Mouse (Mus musculus) megakaryocyte, adult 5-6 weeks (primary cell): ENCODE results near the gene Actb. TPM values are rescaled to one million over a fixed set of nuclear protein-coding genes. Genes with fewer than 3 reads are reported as not detected.
"Not testable (repeated sequence)": the region's sequence is repeated elsewhere in the genome, so short reads cannot be mapped to it uniquely, and the experiment has no call there.

Experiments
- ATAC-seq: 2 replicates; pipeline ENCODE4 v1.8.0; 2016; ENCODE audit warnings: mild to moderate bottlenecking, inconsistent platforms; ENCODE audit not compliant: poor library complexity, severe bottlenecking
- total RNA-seq, 2 experiments: library from RNA; stranded (forward) in 1 of 2; stranded (reverse) in 1 of 2; fragments of 153-499, 151-499 nt in 1 of 2; fragments of 221-1000, 200-1000 nt in 1 of 2; gene quantifications; 2 replicates each; pipeline versions ENCODE4 v1.2.3 to v1.2.4; 2015 to 2017

Actb gene
- total RNA-seq, 2 experiments from 2014 or later: 7,091 to 15,428 TPM

- ATAC-seq: no peak
Measured at GRCm38 (mm10) chr5:142903470-142904207, 2.9 kb downstream of the Actb start.

GRCm38 (mm10) chr5:142902506-142903314, 3.8 kb downstream of the Actb start:
- no peak for ATAC-seq

GRCm38 (mm10) chr5:142901846-142902505, 4.6 kb downstream of the Actb start:
- ATAC-seq: no peak

GRCm38 (mm10) chr5:142901355-142901802, 5.2 kb downstream of the Actb start:
- ATAC-seq: 0 out of 2 replicates have a peak, but pooled peaks have one; percentile 4

- ATAC-seq: no peak
Measured at GRCm38 (mm10) chr5:142900651-142901050, 5.9 kb downstream of the Actb start.

GRCm38 (mm10) chr5:142899932-142900533, 6.5 kb downstream of the Actb start:
- no peak for ATAC-seq

- peak; percentile 4; the same call in 1 of the 2 replicates for ATAC-seq
Measured at GRCm38 (mm10) chr5:142899057-142899601, 7.4 kb downstream of the Actb start.

GRCm38 (mm10) chr5:142898316-142898715, 8.2 kb downstream of the Actb start:
- ATAC-seq: no peak

GRCm38 (mm10) chr5:142897568-142898248, 8.8 kb downstream of the Actb start:
- no peak for ATAC-seq

- ATAC-seq: no peak
Measured at GRCm38 (mm10) chr5:142896713-142897112, 9.8 kb downstream of the Actb start.

- no peak for ATAC-seq
Measured at GRCm38 (mm10) chr5:142896192-142896591, 10.4 kb downstream of the Actb start.

- ATAC-seq: peak; percentile 78
Measured at GRCm38 (mm10) chr5:142894918-142895613, 11.5 kb downstream of the Actb start, which contains the start of gene Fbxl18. TSS of gene Fbxl18 (minus strand) at chr5:142895421.

- ATAC-seq: no peak
Measured at GRCm38 (mm10) chr5:142891396-142891795, 15.2 kb downstream of the Actb start.

- ATAC-seq: not testable (repeated sequence)
Measured at GRCm38 (mm10) chr5:142887533-142887932, 19.0 kb downstream of the Actb start.

- ATAC-seq: no peak
Measured at GRCm38 (mm10) chr5:142886761-142887160, 19.8 kb downstream of the Actb start.

- no peak for ATAC-seq
Measured at GRCm38 (mm10) chr5:142886181-142886580, 20.4 kb downstream of the Actb start.

- no peak for ATAC-seq
Measured at GRCm38 (mm10) chr5:142882471-142882870, 24.1 kb downstream of the Actb start.

- no peak; the same call in 1 of the 2 replicates for ATAC-seq
Measured at GRCm38 (mm10) chr5:142881936-142882335, 24.6 kb downstream of the Actb start.

- peak; percentile 34 for ATAC-seq
Measured at GRCm38 (mm10) chr5:142880806-142881516, 25.6 kb downstream of the Actb start.
